Comparison of ENCODE assay signal across 8 mouse cellular contexts in genomic region chr1:43139587-43140266, GRCm38 (mm10). TPM values are rescaled to one million over a fixed set of nuclear protein-coding genes. Genes with fewer than 3 reads are reported as not detected.
DNase-seq lines count a peak whose midpoint lies in the region; ATAC-seq lines count a peak whose summit lies in the region.

No protein-coding gene starts in this region.

- WGBS in embryonic facial prominence, embryonic 12.5 days, result 52% methylated on average over 8 of the region's 8 CpGs
- WGBS in limb, embryonic 13.5 days, result 52% methylated on average over 8 of the region's 8 CpGs

- no peak overlapping the region for H3K27ac ChIP-seq in embryonic facial prominence, embryonic 12.5 days
- H3K27ac ChIP-seq in limb, embryonic 13.5 days, result no peak overlapping the region

- no peaks in the 10 kb centered on the region for H3K9me3 ChIP-seq in embryonic facial prominence, embryonic 12.5 days
- no peaks in the 10 kb centered on the region for H3K9me3 ChIP-seq in limb, embryonic 13.5 days

- no peak overlapping the region for H3K4me2 ChIP-seq in embryonic facial prominence, embryonic 12.5 days (replicated peaks)
- no peak overlapping the region for H3K4me2 ChIP-seq in limb, embryonic 13.5 days (replicated peaks)

- H3K9ac ChIP-seq in embryonic facial prominence, embryonic 12.5 days, result no peak overlapping the region
- H3K9ac ChIP-seq in limb, embryonic 13.5 days, result no peak overlapping the region

- no peak overlapping the region for H3K4me3 ChIP-seq in embryonic facial prominence, embryonic 12.5 days
- H3K4me3 ChIP-seq in limb, embryonic 13.5 days, result no peak overlapping the region

- H3K27me3 ChIP-seq in embryonic facial prominence, embryonic 12.5 days, result no peaks in the 10 kb centered on the region
- no peaks in the 10 kb centered on the region for H3K27me3 ChIP-seq in limb, embryonic 13.5 days

- peaks cover 12% of the 10 kb centered on the region for H3K36me3 ChIP-seq in embryonic facial prominence, embryonic 12.5 days
- peaks cover 13% of the 10 kb centered on the region for H3K36me3 ChIP-seq in limb, embryonic 13.5 days

- H3K4me1 ChIP-seq in embryonic facial prominence, embryonic 12.5 days, result no peaks in the 10 kb centered on the region
- H3K4me1 ChIP-seq in limb, embryonic 13.5 days, result no peaks in the 10 kb centered on the region

- peak; percentile 82 for DNase-seq in A20 (ENCODE audit: low read depth, low spot score)
- peak; percentile 83 to 86 for DNase-seq in adrenal gland, postnatal 36 days
- DNase-seq in heart, adult 8-10 months (ENCODE audit: low spot score), result peak; percentile 82
- peak; percentile 85 to 92 for DNase-seq in kidney, adult 8-10 months
- peak; percentile 35 to 57 for DNase-seq in monocyte, adult 2 months (ENCODE audit: low read depth in 1 of 2, low spot score in 2 of 2)
- DNase-seq in spleen, postnatal 14 days (ENCODE audit: low spot score in 2 of 2), result peak; percentile 57 to 77

- peak; percentile 75; the same call in 1 of the 2 replicates for ATAC-seq in embryonic facial prominence, embryonic 12.5 days (ENCODE audit: insufficient number of reproducible peaks, insufficient read depth, low FRiP score, low TSS enrichment)
- ATAC-seq in limb, embryonic 13.5 days (ENCODE audit: low FRiP score, low read depth), result peak; percentile 73

RNA-seq across cellular contexts. Expression of gene AI597479, which starts 41.2 kb away (rescaled TPM):
- 10 to 100 TPM; 17.5 to 18.7 TPM for total RNA-seq in adrenal gland, postnatal 36 days (2021)
- 37.2 and 39.8 TPM in 2 replicates for polyA plus RNA-seq in embryonic facial prominence, embryonic 12.5 days (2016; fragmentation: Nextera tagmentation; extraction: Ambion mirVana)
- total RNA-seq in heart, adult 8-10 months (2022), result 10 to 100 TPM; 18.7 to 25.0 (median 21.5) TPM
- polyA plus RNA-seq in limb, embryonic 13.5 days (2015; fragmentation: Nextera tagmentation; extraction: Ambion mirVana), result 37.2 and 38.1 TPM in 2 replicates

RNA-seq across cellular contexts. Expression of gene Tgfbrap1, which starts 41.3 kb away (rescaled TPM):
- total RNA-seq in adrenal gland, postnatal 36 days (2021), result 10 to 100 TPM; 27.9 to 35.8 TPM
- 13.2 and 13.4 TPM in 2 replicates for polyA plus RNA-seq in embryonic facial prominence, embryonic 12.5 days (2016; fragmentation: Nextera tagmentation; extraction: Ambion mirVana)
- total RNA-seq in heart, adult 8-10 months (2022), result 10 to 100 TPM; 12.9 to 14.9 (median 13.8) TPM
- polyA plus RNA-seq in limb, embryonic 13.5 days (2015; fragmentation: Nextera tagmentation; extraction: Ambion mirVana), result 10.3 and 12.2 TPM in 2 replicates

RNA-seq across cellular contexts. Expression of gene Fhl2, which starts 57.1 kb away (rescaled TPM):
- total RNA-seq in adrenal gland, postnatal 36 days (2021), result 10 to 100 TPM; 25.4 to 27.6 TPM
- polyA plus RNA-seq in embryonic facial prominence, embryonic 12.5 days (2016; fragmentation: Nextera tagmentation; extraction: Ambion mirVana), result 16.9 and 17.0 TPM in 2 replicates
- 1,000 to 10,000 TPM; 1,741 to 2,078 (median 1,948) TPM for total RNA-seq in heart, adult 8-10 months (2022)
- polyA plus RNA-seq in limb, embryonic 13.5 days (2015; fragmentation: Nextera tagmentation; extraction: Ambion mirVana), result 18.3 and 19.1 TPM in 2 replicates

Comparison
In these comparisons a context has a peak if more than half of its experiments do, and no peak if none do; other contexts are left out.
1. RNA of gene Fhl2, which starts 57.1 kb away (total RNA-seq): 1,741 to 2,078 TPM in heart, adult 8-10 months; 25.4 to 27.6 TPM in adrenal gland, postnatal 36 days; every median in the first group is over 10 times any median in the second.
2. Peak in every context shown above with its lines, with median percentiles within 50 percentile points of each other: DNase-seq.